In the genomic region with DNA sequence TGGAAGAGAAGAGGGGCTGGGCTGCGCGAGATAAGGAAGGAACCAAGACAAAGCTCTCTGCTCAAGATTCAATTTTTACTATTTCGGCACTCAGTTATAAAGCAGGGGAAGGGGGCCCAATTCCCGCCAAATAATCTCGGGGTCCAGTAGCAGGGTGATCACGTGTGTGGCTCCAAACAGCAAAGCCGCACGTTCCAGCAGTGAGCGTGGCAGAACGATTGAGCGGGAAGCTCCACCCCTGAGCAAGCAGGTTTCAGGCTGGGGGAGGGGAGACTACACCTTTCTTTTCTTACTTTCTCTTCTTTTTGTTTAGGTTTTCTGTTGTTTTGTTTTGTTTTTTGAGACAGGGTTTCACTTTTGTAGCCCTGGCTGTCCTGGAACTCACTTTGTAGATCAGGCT, we compare ENCODE assay signal across 12 mouse cellular contexts. TPM values are rescaled to one million over a fixed set of nuclear protein-coding genes. Genes with fewer than 3 reads are reported as not detected.
"Had no signal": no experiment of that assay in that cellular context is flagged by ENCODE, and none has a peak within 500 bp of the region (broad histone marks: within the 10 kb centered on the region; RNA-seq: fewer than 3 reads in every experiment).

No protein-coding gene starts in this region.

RNA-seq across cellular contexts. Expression of a gene that starts 2.7 kb away (rescaled TPM):
- total RNA-seq: gastrocnemius, adult 18-20 months; gastrocnemius, adult 8-10 months; gastrocnemius, postnatal 25 days; gastrocnemius, postnatal 36 days had no signal
- polyA plus RNA-seq: erythroblast, embryonic 14.5 days had no signal

RNA-seq across cellular contexts. Expression of a gene that starts 29.7 kb away (rescaled TPM):
- total RNA-seq: common myeloid progenitor, adult 5-6 weeks; gastrocnemius, adult 18-20 months; gastrocnemius, adult 2 months; gastrocnemius, adult 8-10 months; gastrocnemius, postnatal 36 days; granulocyte monocyte progenitor cell, adult 5-6 weeks; heart, adult 18-20 months; heart, adult 2 months; heart, adult 8-10 months had no signal
- polyA plus RNA-seq: forebrain, embryonic 11.5 days; heart, adult 2 months had no signal
